Mouse (Mus musculus) ES-Bruce4 (cell line): ENCODE measurements at regions not wholly inside any gene's neighbourhood (a gene's known extent, or its start where the extent isn't known, plus 50 kb on each side); places are given as distances from the start of the nearest gene placed in this dataset.

Experiments
- CTCF ChIP-seq: IDR thresholded peaks from one replicate; pipeline ENCODE4 v1.8.1; 2011; ENCODE audit warnings: low read depth, low read length
- EP300 ChIP-seq: IDR thresholded peaks from 2 replicates; pipeline ENCODE4 v1.6.1; 2011; ENCODE audit warnings: low read depth, low read length; ENCODE audit not compliant: insufficient read depth
- POLR2A ChIP-seq: IDR thresholded peaks from one replicate; pipeline ENCODE4 v1.8.1; 2011; ENCODE audit warnings: low read length; ENCODE audit not compliant: insufficient read depth

GRCm38 (mm10) chr7:39729723-39730122 lies 212.2 kb downstream of the Zfp619 start:
- TF ChIP-seq EP300 (no peak), CTCF (no peak), POLR2A (no peak)
